ENCODE assay signal across 8 mouse cellular contexts in genomic region chr6:91156554-91157236, GRCm38 (mm10). TPM values are rescaled to one million over a fixed set of nuclear protein-coding genes. Genes with fewer than 3 reads are reported as not detected.
DNase-seq lines count a peak whose midpoint lies in the region; ATAC-seq and TF ChIP-seq lines count a peak whose summit lies in the region.

Hdac11 (plus strand) TSS chr6:91156665.

- peak within 1 kb of the TSS; percentile 79 for H3K4me2 ChIP-seq in forebrain, embryonic 15.5 days (replicated peaks)

- H3K4me1 ChIP-seq in ES-E14 (ENCODE audit: control insufficient read depth in 2 of 2, insufficient read depth in 2 of 2, low read length in 2 of 2, poor library complexity in 1 of 2), result peaks cover 2% of the 10 kb centered on the region in 2 experiments; a peak in 1 of 4 replicates
- peaks cover 78% of the 10 kb centered on the region for H3K4me1 ChIP-seq in forebrain, embryonic 15.5 days
- peaks cover 4% of the 10 kb centered on the region; the same call in 1 of the 2 replicates for H3K4me1 ChIP-seq in lung, adult 2 months (ENCODE audit: control insufficient read depth, insufficient read depth, low read length)

- TF ChIP-seq POLR2A in lung, adult 2 months (IDR thresholded peaks at IDR 0.05; ENCODE audit: borderline replicate concordance, extremely low read depth, low read depth, low read length), result peak; percentile 57; the same call in 1 of the 2 replicates

- under 1% methylated on average over 42 of the region's 42 CpGs for WGBS in forebrain, embryonic 15.5 days
- 1% methylated on average over 38 of the region's 42 CpGs for WGBS in lung, adult 2 months

- peak within 1 kb of the TSS; percentile 75 for H3K4me3 ChIP-seq in ES-E14 (ENCODE audit: insufficient read depth in 1 of 2, low read depth in 1 of 2, low read length in 2 of 2, poor library complexity in 1 of 2, severe bottlenecking in 1 of 2)
- H3K4me3 ChIP-seq in forebrain, embryonic 15.5 days, result peak within 1 kb of the TSS; percentile 66
- peak within 1 kb of the TSS; percentile 71 for H3K4me3 ChIP-seq in lung, adult 2 months (replicated peaks; ENCODE audit: extremely low read depth, low read depth, low read length)

- peak; percentile 80 for DNase-seq in ES-E14 (ENCODE audit: low read depth, low spot score)
- peak; percentile 97 for DNase-seq in cerebellum, adult 11-12 months
- DNase-seq in heart, postnatal 25 days (ENCODE audit: low spot score), result peak; percentile 81
- DNase-seq in layer of hippocampus, adult 18-20 months (ENCODE audit: low spot score in 2 of 2), result peak; percentile 90 to 94
- DNase-seq in lung, adult 2 months, result peak; percentile 81
- peak; percentile 59 to 66 for DNase-seq in thymus, adult 18-20 months

- H3K27ac ChIP-seq in ES-E14 (ENCODE audit: insufficient read depth, low read depth, low read length, poor library complexity, severe bottlenecking), result no peak within 1 kb of the TSS
- peak within 1 kb of the TSS; percentile 65 for H3K27ac ChIP-seq in forebrain, embryonic 15.5 days (replicated peaks)

- no peaks in the 10 kb centered on the region for H3K27me3 ChIP-seq in forebrain, embryonic 15.5 days

- H3K9me3 ChIP-seq in ES-E14 (ENCODE audit: control insufficient read depth, insufficient read depth, low read depth, low read length), result no peaks in the 10 kb centered on the region
- no peaks in the 10 kb centered on the region for H3K9me3 ChIP-seq in forebrain, embryonic 15.5 days

- peak; percentile 89 for ATAC-seq in forebrain, embryonic 15.5 days (replicated peaks)
- peak; percentile 53 for ATAC-seq in neutrophil, adult 5-6 weeks (ENCODE audit: extremely low read depth, insufficient number of reproducible peaks, low FRiP score, poor library complexity, severe bottlenecking)

- TF ChIP-seq CTCF in lung, adult 2 months (IDR thresholded peaks at IDR 0.05; ENCODE audit: insufficient read depth, low read length), result no peak

- peak within 1 kb of the TSS; percentile 51 for H3K9ac ChIP-seq in ES-E14 (ENCODE audit: insufficient read depth, low read depth, low read length, poor library complexity, severe bottlenecking)
- peak within 1 kb of the TSS; percentile 72 for H3K9ac ChIP-seq in forebrain, embryonic 15.5 days (replicated peaks)

- no peaks in the 10 kb centered on the region for H3K36me3 ChIP-seq in ES-E14 (ENCODE audit: control insufficient read depth, insufficient read depth, low read length, poor library complexity, severe bottlenecking)
- H3K36me3 ChIP-seq in forebrain, embryonic 15.5 days, result no peaks in the 10 kb centered on the region

- intact Hi-C loops in heart, postnatal 25 days (cut with DNase I), result no loop called here

- in situ Hi-C loops in ES-E14 (cut with MboI; ENCODE audit: low sequenced_read_pairs in 2 of 2, unreplicated experiment in 2 of 2), result loop anchor here in 1 of 2 experiments (25.0 kb wide), 1 partner anchor 106 kb away; no protein-coding TSS in a partner anchor

TF ChIP-seq in ES-E14, 5 proteins besides CTCF, POLR2A, EP300 and RAD21:
- TF ChIP-seq MAFK (IDR thresholded peaks at IDR 0.05; ENCODE audit: insufficient read depth, low read depth, low read length) (no peak), CHD2 (IDR thresholded peaks at IDR 0.05; ENCODE audit: low read depth, low read length) (no peak), ZNF384 (IDR thresholded peaks at IDR 0.05; ENCODE audit: low read depth, low read length) (no peak)

RNA-seq across cellular contexts. Expression of gene Hdac11, which starts in this region (rescaled TPM):
- 2.6 and 5.8 TPM in 2 replicates for total RNA-seq in ES-E14 (2012; rRNA removed)
- 21.1 and 24.1 TPM in 2 replicates for polyA plus RNA-seq in forebrain, embryonic 15.5 days (2015; fragmentation: Nextera tagmentation; extraction: Ambion mirVana)
- total RNA-seq in heart, postnatal 25 days (2021), result 10 to 100 TPM; 13.0 to 15.1 TPM
- total RNA-seq in layer of hippocampus, adult 18-20 months (2021), result 100 to 1,000 TPM; 169 to 174 TPM
- polyA plus RNA-seq in lung, adult 2 months (2012; rRNA removed), result 18.4 and 18.7 TPM in 2 replicates
- 1.7 and 3.3 TPM in 2 replicates for total RNA-seq in neutrophil, adult 5-6 weeks (2017)

Comparison
In these comparisons a context has a peak if more than half of its experiments do, and no peak if none do; other contexts are left out.
1. RNA of gene Hdac11 (total RNA-seq): 169 to 174 TPM in layer of hippocampus, adult 18-20 months; 13.0 to 15.1 TPM in heart, postnatal 25 days, 2.6 to 5.8 TPM in ES-E14 and 1.7 to 3.3 TPM in neutrophil, adult 5-6 weeks; every median in the first group is over 10 times any median in the second.
2. Peak in every context shown above with its lines, with median percentiles within 50 percentile points of each other: DNase-seq and H3K4me3 ChIP-seq.